Mouse (Mus musculus): ENCODE data around the gene Scml4.

DNA sequence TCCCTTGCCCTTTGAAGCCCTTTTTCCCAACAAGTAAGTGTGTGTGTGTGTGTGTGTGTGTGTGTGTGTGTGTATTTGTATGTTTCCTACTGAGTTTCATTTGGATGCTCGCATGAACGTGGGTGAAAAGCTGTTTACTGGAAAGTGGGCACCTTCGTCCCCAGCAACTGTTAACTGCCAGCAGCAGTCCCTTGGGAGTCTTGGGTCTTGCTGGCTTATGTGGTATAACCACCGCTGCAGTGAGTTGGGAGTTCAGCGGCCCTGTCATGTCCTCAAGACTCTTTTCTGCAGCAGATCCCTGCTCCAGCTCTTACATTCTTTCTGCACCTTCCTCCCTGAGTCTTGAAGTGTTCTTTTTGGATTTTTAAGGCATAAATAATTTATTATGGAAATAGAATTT lies 33.0 kb upstream of the Scml4 start:
- no peak for TF ChIP-seq POLR2A (IDR thresholded peaks at IDR 0.05; ENCODE audit: control insufficient read depth, extremely low read depth, insufficient read depth, low read length, poor library complexity)
- TF ChIP-seq CTCF (IDR thresholded peaks at IDR 0.05; ENCODE audit: borderline replicate concordance, control insufficient read depth, extremely low read depth, insufficient read depth, low read length, poor library complexity), result no peak
